Mouse (Mus musculus): ENCODE data around the gene Sidt1. TPM values are rescaled to one million over a fixed set of nuclear protein-coding genes. Genes with fewer than 3 reads are reported as not detected.
A peak's percentile ranks its signal among the peaks of the same experiment; 100 is the strongest.

The Sidt1 gene
- polyA plus RNA-seq, 1 experiment from 2014 or later, result not detected

DNA sequence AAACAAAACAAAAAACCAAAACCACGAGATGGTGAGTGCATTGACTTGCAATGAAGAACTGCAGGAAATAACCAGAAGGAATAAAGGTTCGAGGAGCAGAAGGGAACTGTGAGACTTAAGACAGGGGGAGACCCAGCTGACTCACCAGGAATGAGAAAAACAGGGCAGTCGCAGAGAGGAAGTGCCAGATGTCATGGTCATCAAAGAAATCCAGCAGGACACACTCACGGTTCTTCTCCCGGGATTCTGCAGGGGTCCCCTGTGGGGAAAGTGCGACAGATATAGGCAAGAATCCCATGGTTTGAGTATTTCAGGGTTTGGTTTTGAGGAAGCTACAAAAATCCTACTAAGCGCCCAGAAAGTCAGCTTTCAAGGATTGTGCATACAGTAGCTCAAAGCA, 89.7 kb downstream of the Sidt1 start:
- H3K4me3 ChIP-seq (ENCODE audit: low read depth, low read length), result no peak overlapping the region
- no peaks in the 10 kb centered on the region for H3K9me3 ChIP-seq (replicated peaks; ENCODE audit: control insufficient read depth, low read length)
- H3K9ac ChIP-seq (ENCODE audit: low read depth, low read length), result no peak overlapping the region
- H3K4me1 ChIP-seq (ENCODE audit: control insufficient read depth, insufficient read depth, low read length), result peaks cover 4% of the 10 kb centered on the region; the same call in 1 of the 2 replicates
- ATAC-seq (replicated peaks; ENCODE audit: insufficient number of reproducible peaks, low FRiP score, low TSS enrichment), result no peak
- no peak overlapping the region for H3K27ac ChIP-seq (ENCODE audit: low read depth, low read length)
- no peaks in the 10 kb centered on the region for H3K36me3 ChIP-seq (ENCODE audit: control insufficient read depth, insufficient read depth, low read length)
- no peak overlapping the region for H3K4me2 ChIP-seq
- H3K27me3 ChIP-seq (ENCODE audit: control insufficient read depth, insufficient read depth, low read length), result no peaks in the 10 kb centered on the region
- WGBS (ENCODE audit: insufficient replicate concordance), result 65% methylated on average over 7 of the region's 7 CpGs

DNA sequence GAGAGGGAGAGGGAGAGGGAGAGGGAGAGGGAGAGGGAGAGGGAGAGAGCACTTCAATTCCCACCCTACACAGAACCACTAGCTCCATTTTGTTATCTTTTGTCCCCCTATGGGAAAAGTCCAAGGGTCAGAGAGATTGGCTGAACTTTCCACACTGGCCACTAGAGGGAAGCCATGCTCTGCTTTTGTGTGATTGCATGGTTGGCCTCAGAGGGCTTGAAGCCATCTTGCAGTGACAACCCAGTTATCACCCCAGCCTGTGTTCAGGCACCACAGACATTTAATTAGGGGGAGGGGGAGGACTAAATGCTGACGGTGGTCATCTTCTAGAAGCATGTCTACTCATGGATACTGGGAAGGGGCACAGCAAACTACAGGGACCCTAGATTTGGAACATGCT, 90.4 kb downstream of the Sidt1 start:
- no peak for ATAC-seq (replicated peaks; ENCODE audit: insufficient number of reproducible peaks, low FRiP score, low TSS enrichment)
- WGBS (ENCODE audit: insufficient replicate concordance), result 6% methylated on average over 1 of the region's 1 CpGs
- no peak overlapping the region for H3K4me2 ChIP-seq
- no peak overlapping the region for H3K27ac ChIP-seq (ENCODE audit: low read depth, low read length)
- peaks cover 4% of the 10 kb centered on the region; the same call in 1 of the 2 replicates for H3K4me1 ChIP-seq (ENCODE audit: control insufficient read depth, insufficient read depth, low read length)
- H3K36me3 ChIP-seq (ENCODE audit: control insufficient read depth, insufficient read depth, low read length), result no peaks in the 10 kb centered on the region
- H3K27me3 ChIP-seq (ENCODE audit: control insufficient read depth, insufficient read depth, low read length), result no peaks in the 10 kb centered on the region
- H3K4me3 ChIP-seq (ENCODE audit: low read depth, low read length), result no peak overlapping the region
- no peak overlapping the region for H3K9ac ChIP-seq (ENCODE audit: low read depth, low read length)
- H3K9me3 ChIP-seq (replicated peaks; ENCODE audit: control insufficient read depth, low read length), result no peaks in the 10 kb centered on the region

DNA sequence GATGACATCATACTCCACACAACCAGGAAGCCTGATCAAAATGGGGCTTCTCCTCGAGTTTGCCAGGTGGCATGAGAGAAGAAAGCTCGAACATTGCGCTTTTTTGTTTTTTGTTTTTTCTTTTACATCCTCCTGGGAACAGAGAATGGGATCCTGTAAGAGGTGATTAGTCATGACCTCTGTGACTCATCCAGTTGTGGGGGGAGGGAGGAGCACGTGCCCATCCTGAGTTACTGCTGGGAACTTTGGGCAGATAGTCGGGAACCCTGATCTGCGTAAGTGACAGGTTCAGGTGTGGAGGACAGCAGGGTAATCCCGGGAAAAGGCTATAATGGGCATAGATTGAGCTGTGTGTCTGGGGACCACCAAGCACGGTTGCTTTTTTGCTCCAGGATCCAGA, 92.6 kb downstream of the Sidt1 start:
- no peak overlapping the region for H3K4me2 ChIP-seq
- H3K9me3 ChIP-seq (replicated peaks; ENCODE audit: control insufficient read depth, low read length), result no peaks in the 10 kb centered on the region
- H3K27ac ChIP-seq (ENCODE audit: low read depth, low read length), result no peak overlapping the region
- no peak for ATAC-seq (replicated peaks; ENCODE audit: insufficient number of reproducible peaks, low FRiP score, low TSS enrichment)
- H3K4me3 ChIP-seq (ENCODE audit: low read depth, low read length), result no peak overlapping the region
- no peak overlapping the region for H3K9ac ChIP-seq (ENCODE audit: low read depth, low read length)
- WGBS (ENCODE audit: insufficient replicate concordance), result 59% methylated on average over 8 of the region's 8 CpGs
- H3K4me1 ChIP-seq (ENCODE audit: control insufficient read depth, insufficient read depth, low read length), result peaks cover 4% of the 10 kb centered on the region; the same call in 1 of the 2 replicates
- no peaks in the 10 kb centered on the region for H3K27me3 ChIP-seq (ENCODE audit: control insufficient read depth, insufficient read depth, low read length)
- no peaks in the 10 kb centered on the region for H3K36me3 ChIP-seq (ENCODE audit: control insufficient read depth, insufficient read depth, low read length)

DNA sequence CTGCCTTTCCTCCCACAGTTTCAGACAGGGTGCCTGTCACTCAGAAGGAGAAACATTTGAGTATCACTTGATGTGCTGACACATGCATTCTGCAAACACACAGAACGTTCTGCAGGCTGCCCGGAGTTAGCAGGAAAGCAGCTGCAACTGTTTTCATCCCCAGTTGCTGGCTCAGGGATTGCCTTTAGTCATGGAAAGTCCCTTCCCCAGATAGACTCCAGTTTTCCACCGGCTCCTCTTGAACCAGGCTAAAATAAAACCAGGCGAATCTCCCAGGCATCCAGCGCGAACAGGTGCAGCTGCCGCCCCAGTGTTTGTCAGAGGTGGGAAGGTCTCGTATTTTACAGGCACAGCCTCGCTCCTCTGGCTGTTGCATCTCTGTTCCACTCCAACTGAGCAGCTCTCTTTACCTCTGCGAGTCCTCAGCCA, 94.1 kb downstream of the Sidt1 start:
- H3K9ac ChIP-seq (ENCODE audit: low read depth, low read length), result no peak overlapping the region; the same call in 1 of the 2 replicates
- peak overlapping the region; percentile 39 for H3K4me2 ChIP-seq
- peaks cover 4% of the 10 kb centered on the region; the same call in 1 of the 2 replicates for H3K4me1 ChIP-seq (ENCODE audit: control insufficient read depth, insufficient read depth, low read length)
- no peak for ATAC-seq (replicated peaks; ENCODE audit: insufficient number of reproducible peaks, low FRiP score, low TSS enrichment)
- no peaks in the 10 kb centered on the region for H3K27me3 ChIP-seq (ENCODE audit: control insufficient read depth, insufficient read depth, low read length)
- WGBS (ENCODE audit: insufficient replicate concordance), result 45% methylated on average over 10 of the region's 10 CpGs
- H3K9me3 ChIP-seq (replicated peaks; ENCODE audit: control insufficient read depth, low read length), result no peaks in the 10 kb centered on the region
- H3K36me3 ChIP-seq (ENCODE audit: control insufficient read depth, insufficient read depth, low read length), result no peaks in the 10 kb centered on the region
- no peak overlapping the region for H3K4me3 ChIP-seq (ENCODE audit: low read depth, low read length)
- H3K27ac ChIP-seq (ENCODE audit: low read depth, low read length), result no peak overlapping the region

DNA sequence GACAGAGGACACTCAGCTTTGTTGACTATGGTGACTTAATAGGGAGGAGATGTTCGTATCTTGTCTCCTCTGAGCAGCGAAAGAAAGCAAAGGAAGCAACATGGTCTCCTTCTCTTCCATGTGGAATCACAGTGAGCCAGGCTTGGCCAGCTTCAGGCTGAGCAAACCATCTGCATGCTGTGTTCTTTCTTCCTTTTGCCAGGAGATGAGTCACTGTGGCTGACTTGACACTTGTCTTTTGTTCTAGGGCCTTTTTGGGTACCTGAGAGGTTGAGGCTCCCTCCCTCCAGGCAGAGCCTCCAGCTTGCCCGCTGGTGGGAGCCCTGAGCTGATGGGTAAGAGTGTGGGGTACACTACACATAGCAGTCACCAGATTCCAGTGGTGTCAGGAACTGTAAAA, 95.2 kb downstream of the Sidt1 start:
- ATAC-seq (replicated peaks; ENCODE audit: insufficient number of reproducible peaks, low FRiP score, low TSS enrichment), result no peak
- Histone ChIP-seq H3K27ac (ENCODE audit: low read depth, low read length) (no peak overlapping the region), H3K4me3 (ENCODE audit: low read depth, low read length) (no peak overlapping the region), H3K9ac (ENCODE audit: low read depth, low read length) (no peak overlapping the region), H3K27me3 (ENCODE audit: control insufficient read depth, insufficient read depth, low read length) (no peaks in the 10 kb centered on the region), H3K4me1 (ENCODE audit: control insufficient read depth, insufficient read depth, low read length) (peaks cover 4% of the 10 kb centered on the region; the same call in 1 of the 2 replicates), H3K36me3 (ENCODE audit: control insufficient read depth, insufficient read depth, low read length) (no peaks in the 10 kb centered on the region), H3K9me3 (replicated peaks; ENCODE audit: control insufficient read depth, low read length) (no peaks in the 10 kb centered on the region), H3K4me2 (no peak overlapping the region)
- 72% methylated on average over 3 of the region's 3 CpGs for WGBS (ENCODE audit: insufficient replicate concordance)

DNA sequence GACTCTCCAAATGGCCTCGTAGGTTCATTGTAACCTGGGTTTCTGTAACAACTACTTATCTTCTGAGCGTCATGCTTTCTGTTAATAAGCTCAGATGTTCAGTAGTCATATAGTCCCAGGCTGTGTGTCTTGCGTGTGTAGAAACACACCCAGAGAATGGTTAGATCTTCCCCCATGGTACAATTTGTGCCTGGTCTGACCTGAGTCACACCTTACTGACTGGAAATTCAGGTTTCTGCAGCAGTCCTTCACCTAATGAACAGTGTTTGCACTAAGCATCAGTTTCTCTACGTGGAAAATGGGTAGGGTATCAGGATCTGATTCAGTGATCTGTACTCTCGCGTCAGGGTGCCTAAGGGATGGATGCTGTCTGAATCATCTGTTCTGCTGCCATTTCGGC, 100.0 kb downstream of the Sidt1 start:
- WGBS (ENCODE audit: insufficient replicate concordance), result 81% methylated on average over 7 of the region's 7 CpGs
- H3K36me3 ChIP-seq (ENCODE audit: control insufficient read depth, insufficient read depth, low read length), result no peaks in the 10 kb centered on the region
- no peak for ATAC-seq (replicated peaks; ENCODE audit: insufficient number of reproducible peaks, low FRiP score, low TSS enrichment)

DNA sequence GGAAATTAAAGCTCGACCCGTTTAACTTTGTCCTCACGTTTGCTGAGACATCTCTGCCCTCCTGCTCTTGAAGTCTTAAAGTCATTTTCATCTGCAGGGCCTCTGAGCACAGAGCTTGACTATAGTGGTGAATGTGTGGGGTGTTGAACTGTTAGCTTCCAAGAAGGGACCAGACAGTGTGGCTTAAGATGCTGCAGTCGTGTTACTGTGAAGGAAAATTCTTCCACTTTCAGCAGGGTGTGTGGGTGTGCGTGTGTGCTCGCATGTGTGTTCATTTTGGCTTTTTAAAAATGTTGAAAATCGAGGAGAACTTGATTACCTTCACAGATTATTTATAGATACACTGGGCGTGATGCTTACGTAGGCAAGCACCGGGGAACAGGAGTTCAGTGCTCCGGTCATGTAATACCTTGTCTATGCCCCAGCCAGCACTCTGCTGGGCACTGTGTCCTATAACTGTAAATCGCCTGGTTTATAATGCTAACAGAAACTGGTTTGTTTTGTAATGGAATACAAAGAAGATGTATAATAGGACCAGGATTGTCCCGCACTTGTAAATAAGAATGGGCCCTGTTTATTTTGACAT, 106.2 kb downstream of the Sidt1 start:
- Histone ChIP-seq H3K9me3 (replicated peaks; ENCODE audit: control insufficient read depth, low read length) (no peaks in the 10 kb centered on the region), H3K27me3 (ENCODE audit: control insufficient read depth, insufficient read depth, low read length) (no peaks in the 10 kb centered on the region), H3K27ac (ENCODE audit: low read depth, low read length) (no peak overlapping the region), H3K4me2 (no peak overlapping the region), H3K9ac (ENCODE audit: low read depth, low read length) (no peak overlapping the region), H3K4me3 (ENCODE audit: low read depth, low read length) (no peak overlapping the region), H3K4me1 (ENCODE audit: control insufficient read depth, insufficient read depth, low read length) (0 out of 2 replicates have a peak, but pooled peaks cover 1% of the 10 kb centered on the region), H3K36me3 (ENCODE audit: control insufficient read depth, insufficient read depth, low read length) (no peaks in the 10 kb centered on the region)
- no peak for ATAC-seq (replicated peaks; ENCODE audit: insufficient number of reproducible peaks, low FRiP score, low TSS enrichment)
- 85% methylated on average over 13 of the region's 13 CpGs for WGBS (ENCODE audit: insufficient replicate concordance)

More for the DNA sequence above, 100.0 kb downstream of the Sidt1 start:
- Histone ChIP-seq H3K27me3 (ENCODE audit: control insufficient read depth, insufficient read depth, low read length) (no peaks in the 10 kb centered on the region), H3K9me3 (replicated peaks; ENCODE audit: control insufficient read depth, low read length) (no peaks in the 10 kb centered on the region), H3K9ac (ENCODE audit: low read depth, low read length) (no peak overlapping the region), H3K4me3 (ENCODE audit: low read depth, low read length) (no peak overlapping the region), H3K4me1 (ENCODE audit: control insufficient read depth, insufficient read depth, low read length) (no peaks in the 10 kb centered on the region), H3K4me2 (no peak overlapping the region), H3K27ac (ENCODE audit: low read depth, low read length) (no peak overlapping the region)

DNA sequence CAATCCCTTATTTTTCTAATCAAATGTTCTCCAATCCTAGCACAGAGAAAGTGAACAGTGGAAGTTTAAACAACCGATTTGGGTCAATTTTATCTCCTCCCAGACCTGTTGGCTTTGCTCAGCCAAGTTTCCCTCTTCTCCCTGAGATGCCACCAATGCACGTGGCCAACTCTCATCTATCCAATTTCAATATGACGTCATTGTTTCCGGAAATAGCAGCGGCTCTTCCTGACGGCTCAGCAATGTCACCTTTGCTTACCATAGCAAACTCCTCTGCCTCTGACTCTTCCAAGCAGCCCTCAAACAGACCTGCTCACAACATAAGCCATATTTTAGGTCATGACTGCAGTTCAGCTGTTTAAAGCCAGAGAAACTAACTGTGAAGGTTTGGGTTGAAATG, 111.5 kb downstream of the Sidt1 start:
- 52% methylated on average over 6 of the region's 6 CpGs for WGBS (ENCODE audit: insufficient replicate concordance)
- no peak overlapping the region for H3K27ac ChIP-seq (ENCODE audit: low read depth, low read length)
- peaks cover 3% of the 10 kb centered on the region; the same call in 1 of the 2 replicates for H3K4me1 ChIP-seq (ENCODE audit: control insufficient read depth, insufficient read depth, low read length)
- no peak overlapping the region for H3K4me3 ChIP-seq (ENCODE audit: low read depth, low read length)
- no peaks in the 10 kb centered on the region for H3K27me3 ChIP-seq (ENCODE audit: control insufficient read depth, insufficient read depth, low read length)
- ATAC-seq (replicated peaks; ENCODE audit: insufficient number of reproducible peaks, low FRiP score, low TSS enrichment), result no peak
- no peaks in the 10 kb centered on the region for H3K9me3 ChIP-seq (replicated peaks; ENCODE audit: control insufficient read depth, low read length)
- no peak overlapping the region for H3K4me2 ChIP-seq
- peaks cover 16% of the 10 kb centered on the region for H3K36me3 ChIP-seq (ENCODE audit: control insufficient read depth, insufficient read depth, low read length)
- no peak overlapping the region for H3K9ac ChIP-seq (ENCODE audit: low read depth, low read length)

DNA sequence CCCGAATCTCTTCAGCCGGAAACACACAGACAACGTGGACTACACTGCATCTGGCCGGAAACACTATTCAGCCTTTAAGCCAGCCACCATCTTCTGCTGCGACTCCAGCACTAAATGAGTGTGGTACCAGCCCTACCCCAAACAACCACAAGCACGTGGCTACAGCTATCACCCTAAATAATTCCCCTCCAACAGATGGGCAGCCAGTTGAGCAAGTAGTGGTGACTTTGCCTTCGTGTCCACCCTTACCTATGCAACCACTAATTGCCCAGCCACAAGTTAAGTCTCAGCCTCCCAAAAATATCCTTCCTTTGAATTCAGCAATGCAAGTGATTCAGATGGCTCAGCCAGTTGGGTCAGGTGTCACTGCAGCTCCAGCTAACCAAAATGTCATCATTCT, 116.6 kb downstream of the Sidt1 start:
- Histone ChIP-seq H3K36me3 (ENCODE audit: control insufficient read depth, insufficient read depth, low read length) (peaks cover 33% of the 10 kb centered on the region), H3K4me3 (ENCODE audit: low read depth, low read length) (no peak overlapping the region), H3K9ac (ENCODE audit: low read depth, low read length) (no peak overlapping the region), H3K4me2 (no peak overlapping the region), H3K4me1 (ENCODE audit: control insufficient read depth, insufficient read depth, low read length) (no peaks in the 10 kb centered on the region; the same call in 1 of the 2 replicates), H3K9me3 (replicated peaks; ENCODE audit: control insufficient read depth, low read length) (no peaks in the 10 kb centered on the region), H3K27ac (ENCODE audit: low read depth, low read length) (no peak overlapping the region), H3K27me3 (ENCODE audit: control insufficient read depth, insufficient read depth, low read length) (no peaks in the 10 kb centered on the region)
- ATAC-seq (replicated peaks; ENCODE audit: insufficient number of reproducible peaks, low FRiP score, low TSS enrichment), result no peak
- 92% methylated on average over 7 of the region's 7 CpGs for WGBS (ENCODE audit: insufficient replicate concordance)

All from heart, embryonic 11.5 days (tissue).